Mouse (Mus musculus) kidney, adult 2 months (tissue): ENCODE results near the gene Stac2. TPM values are rescaled to one million over a fixed set of nuclear protein-coding genes. Genes with fewer than 3 reads are reported as not detected.

Experiments
- DNase-seq: peaks from one replicate; pipeline ENCODE4 v3.0.0; 2021
- H3K27ac ChIP-seq: fragments of 200-500 bp; 2 replicates; pipeline ENCODE4 v1.5.1; 2012; ENCODE audit warnings: low read depth, low read length, control low read depth, inconsistent platforms; ENCODE audit not compliant: insufficient read depth
- H3K27me3 ChIP-seq: fragments of 200-500 bp; replicated peaks from 2 replicates; pipeline ENCODE4 v1.6.1; 2012; ENCODE audit warnings: mild to moderate bottlenecking, moderate library complexity, low read length, inconsistent platforms; ENCODE audit not compliant: control insufficient read depth, insufficient read depth
- H3K36me3 ChIP-seq: fragments of 200-500 bp; 2 replicates; pipeline ENCODE4 v1.6.1; 2012; ENCODE audit warnings: mild to moderate bottlenecking, moderate library complexity, low read length, inconsistent platforms; ENCODE audit not compliant: control insufficient read depth, insufficient read depth
- H3K4me1 ChIP-seq: fragments of 200-500 bp; 2 replicates; pipeline ENCODE4 v1.6.1; 2011; ENCODE audit warnings: low read length; ENCODE audit not compliant: control insufficient read depth, insufficient read depth
- H3K4me3 ChIP-seq: fragments of 200-500 bp; 2 replicates; pipeline ENCODE4 v1.5.1; 2011; ENCODE audit warnings: mild to moderate bottlenecking, low read depth, low read length, control low read depth; ENCODE audit not compliant: insufficient read depth
- CTCF ChIP-seq: fragments of 200-500 bp; conservative IDR thresholded peaks from 2 replicates; pipeline ENCODE4 v1.5.1; 2011; ENCODE audit warnings: low read depth, mild to moderate bottlenecking, control low read depth, low read length, moderate library complexity, mixed read lengths; ENCODE audit not compliant: insufficient read depth, insufficient read length
- POLR2A ChIP-seq: fragments of 200-500 bp; IDR thresholded peaks from one replicate; pipeline ENCODE4 v1.6.1; 2011; ENCODE audit warnings: low read depth, low read length, control low read depth
- WGBS: fragments of 180-500 bp; shearing (Covaris S2); methylation state at CpG from one replicate; pipeline ENCODE4 v1.1.7; 2018; 5-methylcytosine and 5-hydroxymethylcytosine counted together
- polyA plus RNA-seq: library from polyadenylated mRNA; depleted of rRNA; stranded (reverse); fragments of >200 nt; gene quantifications from 2 replicates; pipeline ENCODE4 v1.2.3, GENCODE M21; 2012

Stac2 gene
- polyA plus RNA-seq, 1 experiment, result 0.42 TPM

- Histone ChIP-seq H3K4me1 (no peaks in the 10 kb centered on the region), H3K27me3 (no peaks in the 10 kb centered on the region), H3K27ac (no peak overlapping the region), H3K4me3 (no peak overlapping the region), H3K36me3 (no peaks in the 10 kb centered on the region)
- 83% methylated on average over 10 of the region's 10 CpGs for WGBS
- no peak for TF ChIP-seq CTCF
- no peak for TF ChIP-seq POLR2A
- no peak for DNase-seq
Observed at GRCm38 (mm10) chr11:98005686-98006085, 47.6 kb downstream of the Stac2 start.

GRCm38 (mm10) chr11:98005076-98005475 is 48.2 kb downstream of the Stac2 start:
- WGBS, result 77% methylated on average over 13 of the region's 13 CpGs
- TF ChIP-seq POLR2A, result no peak
- H3K4me3 ChIP-seq, result no peak overlapping the region
- H3K36me3 ChIP-seq, result no peaks in the 10 kb centered on the region
- no peaks in the 10 kb centered on the region for H3K27me3 ChIP-seq
- no peak for DNase-seq
- no peak overlapping the region for H3K27ac ChIP-seq
- H3K4me1 ChIP-seq, result no peaks in the 10 kb centered on the region

- Histone ChIP-seq H3K27me3 (no peaks in the 10 kb centered on the region), H3K4me3 (no peak overlapping the region), H3K36me3 (no peaks in the 10 kb centered on the region), H3K4me1 (no peaks in the 10 kb centered on the region), H3K27ac (no peak overlapping the region)
- no peak for DNase-seq
- TF ChIP-seq CTCF (no peak), POLR2A (no peak)
- WGBS, result 84% methylated on average over 8 of the region's 8 CpGs
Observed at GRCm38 (mm10) chr11:98004161-98004560, 49.1 kb downstream of the Stac2 start.

- no peak overlapping the region for H3K4me3 ChIP-seq
- H3K27ac ChIP-seq, result no peak overlapping the region
- TF ChIP-seq POLR2A, result no peak
- no peak for TF ChIP-seq CTCF
- H3K27me3 ChIP-seq, result no peaks in the 10 kb centered on the region
- no peaks in the 10 kb centered on the region for H3K4me1 ChIP-seq
- 53% methylated on average over 17 of the region's 17 CpGs for WGBS
- H3K36me3 ChIP-seq, result no peaks in the 10 kb centered on the region
- DNase-seq, result no peak
Observed at GRCm38 (mm10) chr11:98003171-98003671, 50.0 kb downstream of the Stac2 start.

- H3K4me1 ChIP-seq, result no peaks in the 10 kb centered on the region
- DNase-seq, result peak; percentile 58
- no peaks in the 10 kb centered on the region for H3K36me3 ChIP-seq
- H3K4me3 ChIP-seq, result no peak overlapping the region
- 49% methylated on average over 12 of the region's 12 CpGs for WGBS
- no peaks in the 10 kb centered on the region for H3K27me3 ChIP-seq
- TF ChIP-seq POLR2A (no peak), CTCF (peak; percentile 79)
- H3K27ac ChIP-seq, result no peak overlapping the region
Observed at GRCm38 (mm10) chr11:98002627-98003026, 50.6 kb downstream of the Stac2 start.

GRCm38 (mm10) chr11:98001986-98002385 is 51.3 kb downstream of the Stac2 start:
- H3K27ac ChIP-seq, result no peak overlapping the region
- no peak for DNase-seq
- TF ChIP-seq CTCF, result no peak
- H3K4me1 ChIP-seq, result no peaks in the 10 kb centered on the region
- H3K27me3 ChIP-seq, result no peaks in the 10 kb centered on the region
- WGBS, result 81% methylated on average over 6 of the region's 6 CpGs
- no peak overlapping the region for H3K4me3 ChIP-seq
- H3K36me3 ChIP-seq, result no peaks in the 10 kb centered on the region

GRCm38 (mm10) chr11:98001351-98001824 is 51.9 kb downstream of the Stac2 start:
- 48% methylated on average over 11 of the region's 11 CpGs for WGBS
- no peaks in the 10 kb centered on the region for H3K4me1 ChIP-seq
- H3K4me3 ChIP-seq, result no peak overlapping the region
- H3K27me3 ChIP-seq, result no peaks in the 10 kb centered on the region
- DNase-seq, result no peak
- no peak overlapping the region for H3K27ac ChIP-seq
- no peaks in the 10 kb centered on the region for H3K36me3 ChIP-seq
- no peak for TF ChIP-seq POLR2A
- TF ChIP-seq CTCF, result no peak
